Mouse (Mus musculus): ENCODE measurements around the gene Pih1d1. TPM values are rescaled to one million over a fixed set of nuclear protein-coding genes. Genes with fewer than 3 reads are reported as not detected.
A peak's percentile ranks its signal among the peaks of the same experiment; 100 is the strongest.
"Not testable (repeated sequence)": the region's sequence is repeated elsewhere in the genome, so short reads cannot be mapped to it uniquely, and the experiment has no call there.

Pih1d1 gene
- total and polyA plus RNA-seq, 2 experiments from 2014 or later, result 79.3 to 124 TPM

- H3K9ac ChIP-seq (replicated peaks; ENCODE audit: low read length), result no peak overlapping the region
- no peak for DNase-seq (ENCODE audit: low spot score)
- H3K4me2 ChIP-seq (ENCODE audit: low read depth, low read length), result no peak overlapping the region
- H3K27me3 ChIP-seq (ENCODE audit: insufficient read depth, low read length), result peaks cover 41% of the 10 kb centered on the region
- no peak overlapping the region for H3K4me3 ChIP-seq (ENCODE audit: low read length)
- TF ChIP-seq CTCF (IDR thresholded peaks at IDR 0.05; ENCODE audit: low read depth), result no peak
- WGBS, result 52% methylated on average over 11 of the region's 11 CpGs
- peaks cover 9% of the 10 kb centered on the region; the same call in 1 of the 2 replicates for H3K4me1 ChIP-seq (ENCODE audit: insufficient read depth, low read length)
- no peaks in the 10 kb centered on the region for H3K36me3 ChIP-seq (ENCODE audit: insufficient read depth, low read length)
- ATAC-seq, result no peak
- no peak overlapping the region for H3K27ac ChIP-seq
- no peaks in the 10 kb centered on the region for H3K9me3 ChIP-seq (ENCODE audit: low read length)
These were observed 11.6 kb downstream of the Pih1d1 start for GRCm38 (mm10) chr7:45165701-45166100.

- 18% methylated on average over 10 of the region's 10 CpGs for WGBS
- no peak overlapping the region for H3K4me3 ChIP-seq (ENCODE audit: low read length)
- no peak overlapping the region for H3K27ac ChIP-seq
- no peaks in the 10 kb centered on the region for H3K36me3 ChIP-seq (ENCODE audit: insufficient read depth, low read length)
- H3K9ac ChIP-seq (replicated peaks; ENCODE audit: low read length), result no peak overlapping the region
- ATAC-seq, result no peak
- no peak for TF ChIP-seq CTCF (IDR thresholded peaks at IDR 0.05; ENCODE audit: low read depth)
- no peaks in the 10 kb centered on the region for H3K9me3 ChIP-seq (ENCODE audit: low read length)
- H3K4me2 ChIP-seq (ENCODE audit: low read depth, low read length), result no peak overlapping the region
- H3K27me3 ChIP-seq (ENCODE audit: insufficient read depth, low read length), result peaks cover 41% of the 10 kb centered on the region
- peaks cover 9% of the 10 kb centered on the region; the same call in 1 of the 2 replicates for H3K4me1 ChIP-seq (ENCODE audit: insufficient read depth, low read length)
- DNase-seq (ENCODE audit: low spot score), result no peak
These were observed 12.9 kb downstream of the Pih1d1 start for GRCm38 (mm10) chr7:45166950-45167401.

GRCm38 (mm10) chr7:45167761-45168445, 13.8 kb downstream of the Pih1d1 start:
- Histone ChIP-seq H3K27me3 (ENCODE audit: insufficient read depth, low read length) (peaks cover 41% of the 10 kb centered on the region), H3K4me1 (ENCODE audit: insufficient read depth, low read length) (peaks cover 9% of the 10 kb centered on the region; the same call in 1 of the 2 replicates), H3K36me3 (ENCODE audit: insufficient read depth, low read length) (no peaks in the 10 kb centered on the region), H3K4me3 (ENCODE audit: low read length) (no peak overlapping the region), H3K27ac (no peak overlapping the region), H3K9ac (replicated peaks; ENCODE audit: low read length) (no peak overlapping the region), H3K9me3 (ENCODE audit: low read length) (no peaks in the 10 kb centered on the region), H3K4me2 (ENCODE audit: low read depth, low read length) (peak overlapping the region; percentile 42)
- ATAC-seq, result no peak
- no peak for DNase-seq (ENCODE audit: low spot score)
- TF ChIP-seq CTCF (IDR thresholded peaks at IDR 0.05; ENCODE audit: low read depth), result no peak
- 3% methylated on average over 19 of the region's 19 CpGs for WGBS

DNA sequence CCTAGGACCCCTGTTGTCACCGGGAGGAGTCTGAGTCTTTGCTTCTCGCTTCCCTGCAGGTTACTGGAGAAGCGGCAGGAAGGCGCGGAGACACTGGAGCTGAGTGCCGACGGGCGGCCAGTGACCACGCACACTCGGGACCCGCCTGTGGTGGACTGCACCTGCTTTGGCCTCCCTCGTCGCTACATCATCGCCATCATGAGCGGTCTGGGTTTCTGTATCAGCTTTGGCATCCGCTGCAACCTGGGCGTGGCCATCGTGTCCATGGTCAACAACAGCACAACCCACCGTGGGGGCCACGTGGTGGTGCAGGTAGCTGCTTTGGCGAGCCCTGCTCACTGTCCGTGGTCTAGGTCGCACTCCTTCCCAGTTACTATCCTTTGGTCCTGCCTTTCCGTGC, 14.6 kb downstream of the Pih1d1 start:
- H3K4me1 ChIP-seq (ENCODE audit: insufficient read depth, low read length), result peaks cover 9% of the 10 kb centered on the region; the same call in 1 of the 2 replicates
- 0 out of 2 replicates have a peak overlapping the region, but pooled peaks have one; percentile 10 for H3K4me3 ChIP-seq (ENCODE audit: low read length)
- peak overlapping the region; percentile 22; the same call in 1 of the 2 replicates for H3K9ac ChIP-seq (replicated peaks; ENCODE audit: low read length)
- H3K9me3 ChIP-seq (ENCODE audit: low read length), result no peaks in the 10 kb centered on the region
- H3K4me2 ChIP-seq (ENCODE audit: low read depth, low read length), result peak overlapping the region; percentile 42
- no peak overlapping the region for H3K27ac ChIP-seq
- no peaks in the 10 kb centered on the region for H3K36me3 ChIP-seq (ENCODE audit: insufficient read depth, low read length)
- ATAC-seq (no peak), DNase-seq (ENCODE audit: low spot score) (no peak)
- H3K27me3 ChIP-seq (ENCODE audit: insufficient read depth, low read length), result peaks cover 41% of the 10 kb centered on the region
- TF ChIP-seq CTCF (IDR thresholded peaks at IDR 0.05; ENCODE audit: low read depth), result no peak
- 6% methylated on average over 24 of the region's 24 CpGs for WGBS

DNA sequence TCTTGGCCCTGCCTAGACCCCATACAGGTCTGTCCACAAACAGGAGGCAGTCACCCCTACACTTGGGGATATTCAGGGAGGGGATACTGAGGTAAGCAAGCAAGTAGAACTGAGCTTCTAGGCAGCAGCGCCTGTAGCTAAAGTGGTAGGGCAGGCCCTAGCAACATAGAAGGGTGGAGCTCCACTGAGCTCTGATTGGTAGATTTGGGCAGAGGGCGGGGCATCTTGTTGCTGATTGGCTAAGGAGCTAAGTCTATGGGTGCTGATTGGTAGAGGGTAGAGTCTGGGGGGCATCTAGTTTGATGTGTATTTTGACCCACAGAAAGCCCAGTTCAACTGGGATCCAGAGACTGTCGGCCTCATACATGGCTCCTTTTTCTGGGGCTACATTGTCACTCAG, 15.4 kb downstream of the Pih1d1 start:
- no peak overlapping the region for H3K4me3 ChIP-seq (ENCODE audit: low read length)
- H3K27me3 ChIP-seq (ENCODE audit: insufficient read depth, low read length), result peaks cover 49% of the 10 kb centered on the region
- H3K36me3 ChIP-seq (ENCODE audit: insufficient read depth, low read length), result no peaks in the 10 kb centered on the region
- ATAC-seq (no peak), DNase-seq (ENCODE audit: low spot score) (no peak)
- WGBS, result 86% methylated on average over 3 of the region's 3 CpGs
- no peak overlapping the region for H3K4me2 ChIP-seq (ENCODE audit: low read depth, low read length)
- H3K9me3 ChIP-seq (ENCODE audit: low read length), result no peaks in the 10 kb centered on the region
- H3K4me1 ChIP-seq (ENCODE audit: insufficient read depth, low read length), result peaks cover 9% of the 10 kb centered on the region; the same call in 1 of the 2 replicates
- TF ChIP-seq CTCF (IDR thresholded peaks at IDR 0.05; ENCODE audit: low read depth), result no peak
- H3K9ac ChIP-seq (replicated peaks; ENCODE audit: low read length), result no peak overlapping the region
- H3K27ac ChIP-seq, result no peak overlapping the region

DNA sequence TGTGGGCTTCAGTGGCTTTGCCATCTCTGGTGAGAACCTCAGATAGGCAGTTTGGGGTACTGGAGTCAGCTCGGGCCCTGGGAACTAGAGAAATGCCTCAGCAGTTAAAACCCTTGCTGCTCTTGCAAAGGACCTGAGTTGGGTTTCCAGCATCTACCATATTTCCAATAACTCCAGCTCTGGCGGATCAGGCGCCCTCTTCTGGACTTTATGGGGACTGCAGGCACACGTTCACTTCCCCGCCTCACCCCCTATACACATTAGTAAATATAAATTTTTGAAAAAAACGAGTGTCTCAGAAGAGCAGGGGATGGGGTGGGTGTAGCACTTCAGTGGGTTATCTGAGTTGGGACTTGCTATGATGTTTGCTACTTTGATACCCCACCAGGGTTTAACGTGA, 18.9 kb downstream of the Pih1d1 start:
- Histone ChIP-seq H3K36me3 (ENCODE audit: insufficient read depth, low read length) (no peaks in the 10 kb centered on the region), H3K27me3 (ENCODE audit: insufficient read depth, low read length) (peaks cover 61% of the 10 kb centered on the region), H3K4me2 (ENCODE audit: low read depth, low read length) (no peak overlapping the region), H3K4me1 (ENCODE audit: insufficient read depth, low read length) (peaks cover 5% of the 10 kb centered on the region; the same call in 1 of the 2 replicates), H3K4me3 (ENCODE audit: low read length) (no peak overlapping the region), H3K9ac (replicated peaks; ENCODE audit: low read length) (no peak overlapping the region), H3K27ac (no peak overlapping the region), H3K9me3 (ENCODE audit: low read length) (no peaks in the 10 kb centered on the region)
- ATAC-seq, result no peak
- peak; percentile 36 for TF ChIP-seq CTCF (IDR thresholded peaks at IDR 0.05; ENCODE audit: low read depth)
- DNase-seq (ENCODE audit: low spot score), result no peak
- 63% methylated on average over 7 of the region's 7 CpGs for WGBS

DNA sequence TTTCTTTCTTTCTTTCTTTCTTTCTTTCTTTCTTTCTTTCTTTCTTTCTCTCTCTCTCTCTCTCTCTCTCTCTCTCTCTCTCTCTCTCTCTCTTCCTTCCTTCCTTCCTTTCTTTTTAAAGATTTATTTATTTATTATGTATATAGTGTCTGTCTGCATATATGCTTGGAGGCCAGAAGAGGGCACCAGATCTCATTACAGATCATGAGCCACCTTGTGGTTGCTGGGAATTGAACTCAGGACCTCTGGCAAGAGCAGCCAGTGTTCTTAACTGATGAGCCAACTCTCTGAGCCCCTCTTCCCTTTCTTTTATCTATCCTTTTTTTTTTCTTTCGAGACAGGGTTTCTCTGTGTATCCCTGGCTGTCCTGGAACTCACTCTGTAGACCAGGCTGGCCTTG, 19.7 kb downstream of the Pih1d1 start:
- H3K4me2 ChIP-seq (ENCODE audit: low read depth, low read length); DNase-seq (ENCODE audit: low spot score); H3K36me3 ChIP-seq (ENCODE audit: insufficient read depth, low read length); H3K27ac ChIP-seq; H3K9me3 ChIP-seq (ENCODE audit: low read length); H3K4me3 ChIP-seq (ENCODE audit: low read length); ATAC-seq; H3K9ac ChIP-seq (replicated peaks; ENCODE audit: low read length); H3K4me1 ChIP-seq (ENCODE audit: insufficient read depth, low read length): not testable (repeated sequence)
- TF ChIP-seq CTCF (IDR thresholded peaks at IDR 0.05; ENCODE audit: low read depth), result peak; percentile 57
- 69% methylated on average over 1 of the region's 1 CpGs for WGBS
- H3K27me3 ChIP-seq (ENCODE audit: insufficient read depth, low read length), result peaks cover 60% of the 10 kb centered on the region
